Mouse (Mus musculus) mouse embryonic stem cell (cell line): ENCODE data around the gene Gm20388.

ENCODE experiments used
- in situ Hi-C, 2 experiments: fragments of 300-500 bp; cut with MboI; formaldehyde crosslinking; loops; 1 replicate in 1 of 2; 3 replicates in 1 of 2; pipeline ENCODE4 v1.14.3; 2019 to 2020; ENCODE audit warnings: low sequenced_read_pairs in 2 of 2, low pct_unique_long_range_greater_than_20kb in 1 of 2, mixed read lengths in 1 of 2; ENCODE audit not compliant: unreplicated experiment in 1 of 2

Gm20388 gene

DNA sequence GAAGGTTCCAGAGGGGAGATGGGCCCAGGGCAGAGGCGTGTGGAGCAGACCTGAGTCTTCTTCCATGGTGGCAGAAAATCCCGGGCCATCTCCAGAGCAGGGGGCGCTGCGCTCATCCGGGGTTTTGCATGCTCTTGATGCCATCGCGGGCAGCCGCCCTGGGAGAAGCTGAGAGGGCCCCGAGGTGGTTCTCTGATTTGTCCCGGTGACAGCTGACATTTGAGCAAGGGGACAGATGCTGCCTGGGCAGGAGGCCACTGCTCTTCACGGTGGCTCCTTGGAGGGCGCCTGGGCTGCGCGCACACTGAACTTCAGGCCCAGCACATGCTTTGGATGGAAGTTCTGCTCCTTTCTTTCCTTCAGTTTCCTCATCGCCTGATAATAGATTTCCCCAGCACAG lies 2207.9 kb downstream of the Gm20388 start:
- in situ Hi-C loops: no loop called here

DNA sequence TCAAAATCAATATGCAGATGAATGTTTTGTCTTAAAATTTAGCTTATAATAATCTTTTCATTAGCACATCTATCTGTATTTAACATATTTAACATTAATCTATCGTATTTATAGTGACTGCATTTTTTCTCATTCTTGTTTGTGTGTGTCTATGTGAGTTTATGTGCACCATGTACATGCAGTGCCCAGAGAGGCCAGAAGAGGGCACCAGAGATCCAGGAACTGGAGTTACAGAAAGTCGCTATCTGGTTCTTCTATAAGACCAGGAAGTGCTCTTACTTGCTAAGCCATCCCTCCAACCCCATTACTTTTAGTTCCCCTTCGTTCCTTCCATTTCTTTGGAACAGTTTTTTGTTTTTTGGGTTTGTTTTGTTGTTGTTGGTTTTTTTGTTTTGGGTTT lies 2213.7 kb downstream of the Gm20388 start:
- in situ Hi-C loops: no loop called here

DNA sequence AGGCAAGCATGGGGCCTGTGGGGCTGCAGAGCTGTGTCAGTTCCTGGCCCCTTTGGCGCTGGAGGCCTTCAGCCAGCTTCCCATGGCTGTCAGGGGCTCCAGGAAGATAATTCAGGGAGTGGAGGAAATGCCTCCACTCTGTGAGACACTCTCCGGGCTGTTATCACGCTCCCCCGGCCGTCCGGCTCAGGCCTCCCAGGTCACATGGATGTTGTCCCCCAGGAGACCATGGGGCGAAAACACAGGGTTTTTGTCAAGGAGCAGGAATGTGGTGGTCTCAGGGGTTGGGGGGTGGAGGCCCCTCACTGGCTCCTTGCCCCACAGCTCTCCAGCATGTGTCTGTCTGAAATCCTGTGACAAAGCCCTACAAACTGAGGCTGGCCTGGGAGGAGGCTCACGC lies 2216.0 kb downstream of the Gm20388 start:
- in situ Hi-C loops: no loop called here

DNA sequence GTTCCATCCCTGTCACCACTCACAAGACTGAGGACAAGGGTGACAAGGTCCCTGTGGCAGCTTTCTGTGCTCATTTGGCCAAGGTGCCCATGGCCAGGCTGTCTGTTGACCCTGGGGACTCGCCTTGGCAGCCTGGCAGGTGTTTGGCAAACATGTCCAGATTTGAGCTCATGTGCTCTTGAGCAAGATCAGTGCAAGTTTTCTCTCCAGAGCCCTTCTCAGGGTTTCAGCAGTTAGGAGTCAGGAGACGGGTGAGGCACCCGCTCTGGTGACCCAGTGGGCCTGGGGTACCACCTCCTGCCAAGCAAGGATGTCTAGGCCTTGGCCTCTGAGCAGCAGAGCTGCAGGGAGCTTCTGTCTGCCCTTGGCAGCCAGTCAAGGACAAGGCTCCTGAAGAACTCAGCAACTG lies 2223.5 kb downstream of the Gm20388 start:
- in situ Hi-C loops: no loop called here

DNA sequence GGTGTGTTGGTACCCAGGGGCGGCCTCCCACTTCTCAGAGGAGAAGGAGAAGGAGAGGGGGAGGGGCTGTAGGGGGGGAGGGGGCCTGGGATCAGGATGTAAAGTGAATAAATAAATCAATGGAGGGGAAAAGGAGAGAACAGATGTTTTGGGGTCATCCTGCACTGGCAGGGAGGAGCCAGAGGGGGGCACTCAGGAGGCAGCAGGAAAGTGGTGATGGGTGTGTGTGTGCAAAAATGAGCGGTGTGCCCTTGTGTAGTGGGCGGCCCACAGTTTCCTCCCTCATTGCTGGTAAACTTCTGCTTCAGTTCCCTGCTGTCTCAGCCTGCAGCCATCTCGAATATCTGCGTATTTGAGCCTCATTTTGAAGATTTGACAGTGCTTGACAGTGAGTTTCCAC lies 2224.9 kb downstream of the Gm20388 start:
- in situ Hi-C loops: no loop called here

DNA sequence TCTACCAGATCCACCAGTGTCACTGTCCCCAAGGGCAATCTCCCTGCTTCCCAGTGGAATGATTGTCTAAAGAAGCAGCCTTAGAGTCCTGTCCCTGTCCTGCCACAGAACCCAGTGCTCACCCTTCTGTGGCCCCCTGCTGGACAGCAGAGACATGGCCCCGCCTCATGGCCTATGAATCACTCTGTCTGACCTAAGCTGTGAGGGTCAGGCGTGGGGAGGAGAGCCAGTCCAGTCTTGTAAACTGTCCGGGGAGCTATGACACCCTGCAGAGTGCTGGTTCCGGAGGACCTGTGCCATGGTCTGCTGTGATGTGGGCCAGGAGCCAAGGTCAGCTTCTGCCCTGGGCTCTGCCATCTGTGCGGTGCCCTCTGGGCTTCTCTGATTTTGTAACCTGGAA lies 2229.1 kb downstream of the Gm20388 start:
- in situ Hi-C loops: no loop called here

DNA sequence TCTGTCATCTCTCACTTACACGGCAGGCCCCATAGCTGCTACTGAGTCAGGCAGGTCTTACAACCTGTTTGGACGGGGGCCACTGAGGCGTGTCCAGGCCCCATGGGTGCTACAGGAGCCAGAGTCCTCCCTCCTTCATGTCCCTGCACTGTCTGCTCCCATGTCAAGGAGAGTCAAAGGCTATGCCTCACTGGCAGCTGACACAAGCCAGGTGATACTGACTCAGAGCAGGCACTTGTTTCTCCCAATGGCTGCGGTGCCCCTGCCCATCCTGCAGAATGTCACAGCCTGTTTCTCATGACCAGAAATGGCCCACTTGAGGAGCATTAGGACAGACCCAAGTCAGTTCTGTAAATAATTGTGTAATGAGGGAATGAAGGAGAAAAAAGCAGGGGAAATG lies 2229.8 kb downstream of the Gm20388 start:
- in situ Hi-C loops: no loop called here

DNA sequence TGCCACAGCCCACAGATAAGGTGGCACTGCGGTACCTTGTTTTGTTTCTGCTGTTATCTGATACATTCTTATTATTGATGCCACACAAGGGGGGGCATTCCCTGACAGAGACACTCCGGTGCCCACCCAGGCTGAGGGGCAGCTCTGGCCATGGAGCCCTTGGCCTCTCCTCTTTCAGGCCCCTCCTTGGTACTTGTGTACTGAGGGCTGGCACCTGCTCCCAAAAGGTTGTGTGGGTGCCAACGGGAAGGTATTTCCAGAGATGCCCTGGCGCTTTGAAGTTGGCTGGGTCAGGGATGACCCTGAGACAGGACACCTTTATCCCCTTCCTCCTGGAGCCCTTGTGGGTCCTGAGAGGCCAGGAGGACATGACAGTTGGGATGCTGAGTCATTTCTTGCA lies 2231.8 kb downstream of the Gm20388 start:
- in situ Hi-C loops: no loop called here

DNA sequence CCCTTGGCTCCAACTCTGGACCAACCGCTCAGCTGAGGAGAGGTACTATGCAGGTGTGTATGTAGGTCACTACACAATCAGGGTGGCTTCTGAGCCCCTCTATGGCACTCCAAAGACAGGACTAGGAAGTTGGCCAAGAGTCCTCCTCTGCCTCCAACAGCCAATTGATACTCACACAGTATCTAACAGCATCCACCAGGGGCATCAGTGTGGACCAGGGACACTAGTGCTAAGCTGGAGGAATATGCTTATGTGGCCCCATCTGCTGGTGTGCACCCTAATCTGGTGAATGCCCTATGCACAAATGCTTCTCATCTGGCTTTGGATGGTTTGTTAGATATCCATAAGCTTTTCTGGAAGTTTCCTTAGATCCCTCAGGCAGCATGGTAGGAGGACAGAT lies 2232.6 kb downstream of the Gm20388 start:
- in situ Hi-C loops: no loop called here

DNA sequence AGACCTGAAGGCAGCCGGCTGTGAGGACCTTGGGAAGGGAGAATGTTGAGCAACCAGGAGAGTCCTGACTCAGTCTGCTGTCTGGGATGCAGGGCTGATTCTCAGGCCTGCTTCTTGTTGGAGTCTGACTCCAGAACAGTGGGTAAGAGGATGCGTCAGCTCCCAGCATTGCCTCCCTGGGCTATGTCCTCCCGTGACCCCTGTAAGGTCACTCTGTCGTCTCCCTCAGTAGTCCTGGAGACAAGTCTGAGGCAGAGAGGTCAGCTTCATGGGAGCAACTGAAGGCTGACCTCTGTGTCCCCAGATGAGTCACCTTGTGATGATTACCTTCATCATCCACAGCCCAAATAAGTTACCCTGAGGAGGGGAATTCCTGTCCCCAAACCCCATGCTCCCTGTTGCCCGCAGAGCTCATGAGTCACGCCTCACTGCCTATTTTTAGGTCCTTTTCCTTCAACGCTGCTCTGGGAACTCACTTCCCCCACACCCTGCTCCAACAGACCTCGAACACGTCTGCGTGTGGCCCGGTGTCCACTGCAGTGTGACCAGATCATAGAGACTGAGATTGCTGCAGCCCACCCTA lies 2234.2 kb downstream of the Gm20388 start:
- in situ Hi-C loops: no loop called here

DNA sequence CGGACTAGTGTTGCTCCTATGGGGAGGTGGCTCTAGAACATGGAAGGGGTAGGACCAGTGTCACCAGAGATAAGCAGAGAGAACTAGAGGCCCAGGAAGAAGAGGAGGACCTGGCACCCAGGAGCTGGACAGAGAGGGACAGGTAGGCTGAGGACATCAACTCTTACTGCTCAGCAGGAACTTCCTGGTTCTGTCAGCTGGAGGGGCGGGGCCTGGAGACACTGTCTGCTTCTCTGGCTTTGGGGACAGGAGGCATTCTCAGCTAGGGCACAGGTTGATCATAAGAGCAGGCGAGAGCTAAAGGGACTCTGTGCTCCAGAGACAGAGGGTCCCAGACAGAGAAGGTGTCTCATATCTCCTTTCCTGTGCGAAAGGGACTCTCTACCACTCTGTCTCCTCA lies 2238.4 kb downstream of the Gm20388 start:
- in situ Hi-C loops: no loop called here

DNA sequence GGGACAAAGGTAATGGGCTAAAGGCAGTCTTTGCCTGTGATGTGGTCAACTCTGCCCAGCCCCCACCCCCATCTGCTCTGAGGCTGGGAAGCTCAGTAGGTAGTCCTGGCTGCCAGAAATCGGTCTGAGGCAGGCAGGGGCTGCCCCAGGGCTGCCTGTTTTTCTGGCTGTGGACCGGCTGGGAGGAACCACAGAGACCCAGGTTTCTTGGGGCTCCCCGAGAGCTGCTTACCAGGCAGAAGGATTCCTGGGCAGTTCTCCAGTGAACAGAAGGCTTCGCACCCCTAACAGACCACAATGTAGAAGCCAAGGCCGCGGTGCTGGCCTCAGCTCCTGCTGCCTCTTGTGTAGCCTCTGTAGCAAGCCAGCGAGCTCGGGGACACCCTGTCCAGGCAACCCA lies 2239.0 kb downstream of the Gm20388 start:
- in situ Hi-C loops: no loop called here

DNA sequence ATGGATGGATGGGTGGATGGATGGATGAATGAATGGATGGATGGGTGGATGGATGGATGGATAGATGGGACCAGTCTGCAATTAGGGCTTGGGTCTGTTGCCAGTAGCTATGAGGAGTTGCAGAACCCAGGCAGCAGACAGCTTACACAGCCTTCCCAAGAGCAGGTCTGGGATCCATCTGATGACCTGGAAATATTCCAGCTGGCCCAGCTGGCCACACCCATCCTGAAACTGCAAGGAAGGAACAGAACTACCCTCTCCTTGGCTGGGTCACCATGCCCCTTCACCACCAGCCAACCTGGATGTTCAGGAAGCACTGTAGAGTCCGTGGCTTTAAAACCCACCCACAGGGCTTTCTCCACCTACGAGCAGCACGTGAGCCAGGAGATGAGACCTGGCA lies 2240.9 kb downstream of the Gm20388 start:
- in situ Hi-C loops: no loop called here

DNA sequence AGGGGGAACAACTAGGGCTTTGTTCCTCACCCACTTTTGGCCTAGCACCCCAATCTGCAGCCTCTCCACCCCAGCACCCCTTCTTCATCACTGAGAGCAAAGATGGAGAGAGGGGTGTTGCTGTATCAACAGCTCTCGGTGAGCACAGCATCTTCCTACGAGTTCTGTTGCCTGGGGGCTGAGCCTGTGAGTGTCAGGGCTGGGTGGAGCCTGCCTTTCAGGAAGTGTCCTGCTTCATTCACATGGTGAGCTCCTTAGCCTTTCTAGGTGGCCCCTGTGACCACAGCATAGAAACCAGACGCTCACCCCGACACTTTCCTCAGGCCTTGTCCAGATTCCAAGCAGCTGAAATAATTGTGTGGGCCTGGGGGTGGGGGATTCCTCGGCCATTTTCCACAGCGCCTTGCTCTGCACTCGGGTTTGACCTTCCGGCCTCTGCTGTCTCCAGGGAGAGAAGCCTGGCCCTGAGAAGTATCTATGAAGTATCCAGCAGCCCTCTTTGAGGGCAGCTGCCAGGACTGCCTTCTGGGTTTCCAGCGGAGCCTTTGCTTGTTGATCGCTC lies 2244.5 kb downstream of the Gm20388 start:
- in situ Hi-C loops: no loop called here

DNA sequence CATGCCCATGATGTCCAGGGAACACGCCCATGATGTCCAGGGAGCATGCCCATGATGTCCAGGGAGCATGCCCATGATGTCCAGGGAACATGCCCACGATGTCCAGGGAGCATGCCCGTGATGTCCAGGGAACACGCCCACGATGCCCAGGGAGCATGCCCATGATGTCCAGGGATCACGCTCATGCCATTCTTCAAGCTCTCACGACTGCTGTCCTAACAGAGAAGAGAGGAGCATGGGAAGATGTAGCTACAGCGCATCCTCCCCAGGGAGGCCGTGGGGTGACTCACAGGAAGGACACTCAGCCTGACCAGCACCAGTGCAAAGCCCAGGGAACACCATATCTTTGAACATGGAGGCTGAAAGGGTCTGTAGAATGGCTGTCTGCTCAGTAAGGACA lies 2245.3 kb downstream of the Gm20388 start:
- in situ Hi-C loops: no loop called here

DNA sequence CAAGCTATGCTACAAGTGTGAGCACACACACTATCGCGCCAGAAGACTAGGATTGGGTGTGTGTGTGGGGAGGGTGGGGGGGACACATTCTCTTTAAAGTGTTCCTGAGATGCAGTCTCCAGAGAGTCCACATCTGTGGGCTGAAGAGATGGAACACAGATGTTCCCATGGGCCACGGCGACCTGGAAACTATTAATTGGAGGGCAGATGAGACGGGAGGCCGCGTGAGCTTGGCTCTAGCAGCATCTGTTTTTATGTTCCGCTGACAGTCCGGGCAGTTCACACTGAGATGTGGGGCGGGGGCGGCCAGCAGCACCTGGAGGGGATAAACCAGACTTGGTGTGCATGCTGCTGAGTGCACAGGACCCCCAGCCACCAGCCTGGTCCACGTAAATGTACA lies 2247.0 kb downstream of the Gm20388 start:
- in situ Hi-C loops: no loop called here

DNA sequence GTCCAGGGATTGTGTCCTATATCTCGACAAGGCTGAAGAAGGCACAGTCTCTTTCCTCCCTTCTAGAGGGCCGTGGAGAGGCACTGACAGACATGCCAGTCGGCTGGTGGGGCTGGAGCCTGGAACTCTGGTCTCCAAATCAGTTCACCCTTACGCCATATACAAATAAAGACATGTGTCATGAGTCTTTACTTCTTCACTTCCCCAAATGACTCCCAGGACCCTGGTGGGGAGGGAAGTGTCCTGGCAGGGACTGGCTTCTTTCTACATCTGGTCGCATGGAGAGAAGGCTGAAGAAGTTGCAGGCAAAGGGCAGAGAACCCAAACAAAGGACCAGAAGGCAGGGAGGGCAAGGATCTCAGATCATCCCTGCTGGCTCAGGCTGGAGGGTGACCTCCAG lies 2249.5 kb downstream of the Gm20388 start:
- in situ Hi-C loops: no loop called here

DNA sequence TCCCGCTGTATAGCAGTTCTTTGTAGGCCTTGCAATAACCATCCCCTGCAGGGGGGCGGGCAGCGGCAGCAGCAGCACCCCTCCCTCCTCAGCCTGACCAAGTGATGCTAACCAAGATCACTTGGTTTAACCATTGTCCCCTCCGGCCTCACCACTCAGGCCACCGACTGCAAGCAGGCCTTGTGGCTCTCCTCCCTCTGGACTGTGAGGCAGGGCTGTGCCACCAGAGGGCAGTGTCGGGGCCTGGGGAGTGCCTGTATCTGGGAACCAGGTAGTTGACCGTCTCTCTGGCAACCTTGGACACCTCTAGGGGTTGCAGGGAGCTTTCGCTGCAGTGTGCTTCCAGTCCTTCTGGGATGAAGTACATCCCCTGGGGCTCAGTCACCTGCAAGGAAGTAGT lies 2252.4 kb downstream of the Gm20388 start:
- in situ Hi-C loops: no loop called here

DNA sequence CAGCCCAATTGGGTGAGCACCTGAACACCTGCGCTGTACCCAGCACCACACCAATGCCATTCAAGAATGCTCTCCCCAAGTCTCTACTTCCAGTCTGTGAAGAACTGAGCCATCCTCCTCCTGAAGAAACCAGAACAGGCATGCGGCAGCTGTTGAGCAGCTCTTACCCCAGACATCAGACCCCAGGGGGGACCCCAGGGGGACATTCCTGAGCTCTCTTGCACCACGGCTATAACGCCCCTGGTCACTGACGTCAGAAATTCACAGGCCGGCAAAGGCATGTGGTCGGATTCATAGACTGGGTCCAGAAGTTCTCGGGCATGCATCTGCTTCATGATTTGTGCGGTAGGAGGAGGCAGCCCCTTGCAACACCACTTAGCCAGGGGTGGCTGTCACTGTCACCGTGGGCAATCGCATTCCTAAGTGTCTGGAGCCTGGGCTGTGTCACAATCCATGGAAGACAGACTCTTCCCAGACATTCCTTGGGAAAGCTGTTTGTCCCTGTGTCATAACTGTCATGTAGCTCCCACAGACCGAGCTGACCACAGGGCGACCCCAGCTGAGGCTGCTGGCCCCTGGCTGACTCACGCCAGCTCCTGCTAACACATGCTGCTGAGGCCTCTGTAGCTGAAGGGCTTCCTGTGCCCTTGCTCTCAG lies 2256.7 kb downstream of the Gm20388 start:
- in situ Hi-C loops: no loop called here

DNA sequence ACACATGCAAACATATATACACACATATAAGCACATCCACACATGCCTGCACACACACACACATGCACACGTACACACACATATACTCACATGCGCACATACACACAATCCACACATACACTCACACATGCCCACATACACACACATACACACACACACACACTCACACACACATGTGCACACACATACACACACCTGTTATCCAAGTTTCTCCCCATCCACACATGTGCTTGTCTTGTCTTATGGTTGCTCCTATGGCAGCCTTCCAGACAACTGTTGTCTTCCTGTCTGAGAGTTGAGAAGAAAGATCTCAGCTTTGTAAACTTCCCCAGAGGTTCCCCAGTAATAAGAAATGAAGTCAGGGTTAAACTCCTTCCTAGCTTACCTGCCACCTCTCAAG lies 2258.8 kb downstream of the Gm20388 start:
- in situ Hi-C loops: no loop called here
